Mouse (Mus musculus): ENCODE measurements around the gene Podn. TPM values are rescaled to one million over a fixed set of nuclear protein-coding genes. Genes with fewer than 3 reads are reported as not detected.
"Not testable (repeated sequence)": the region's sequence is repeated elsewhere in the genome, so short reads cannot be mapped to it uniquely, and the experiment has no call there.

Podn gene
- total RNA-seq, 2 experiments from 2014 or later = 7.8 to 10.0 TPM

DNA sequence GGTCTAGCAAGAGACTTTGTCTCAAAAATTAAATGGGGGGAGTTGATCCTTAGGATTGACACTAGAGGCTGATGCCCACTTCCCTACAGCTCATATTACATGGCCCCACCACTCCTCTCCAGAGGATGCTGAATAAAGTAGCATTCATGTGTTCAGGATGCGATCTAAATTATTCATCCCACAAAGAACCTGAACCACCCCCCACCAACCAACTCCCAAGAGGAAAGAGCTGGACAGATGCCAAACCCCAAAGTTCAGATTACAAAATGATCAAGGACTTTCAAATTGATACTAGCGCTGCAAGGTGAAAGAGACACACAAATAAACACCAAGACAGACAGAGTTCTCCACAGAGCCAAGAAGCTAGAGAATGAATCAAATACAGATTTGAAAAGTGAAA, 16.5 kb downstream of the Podn start:
- DNase-seq (ENCODE audit: extremely low spot score in 1 of 2, low spot score in 1 of 2) = no peak

GRCm38 (mm10) chr4:108079191-108079590, 17.1 kb downstream of the Podn start:
- DNase-seq (ENCODE audit: extremely low spot score in 1 of 2, low spot score in 1 of 2) = not testable (repeated sequence)

DNA sequence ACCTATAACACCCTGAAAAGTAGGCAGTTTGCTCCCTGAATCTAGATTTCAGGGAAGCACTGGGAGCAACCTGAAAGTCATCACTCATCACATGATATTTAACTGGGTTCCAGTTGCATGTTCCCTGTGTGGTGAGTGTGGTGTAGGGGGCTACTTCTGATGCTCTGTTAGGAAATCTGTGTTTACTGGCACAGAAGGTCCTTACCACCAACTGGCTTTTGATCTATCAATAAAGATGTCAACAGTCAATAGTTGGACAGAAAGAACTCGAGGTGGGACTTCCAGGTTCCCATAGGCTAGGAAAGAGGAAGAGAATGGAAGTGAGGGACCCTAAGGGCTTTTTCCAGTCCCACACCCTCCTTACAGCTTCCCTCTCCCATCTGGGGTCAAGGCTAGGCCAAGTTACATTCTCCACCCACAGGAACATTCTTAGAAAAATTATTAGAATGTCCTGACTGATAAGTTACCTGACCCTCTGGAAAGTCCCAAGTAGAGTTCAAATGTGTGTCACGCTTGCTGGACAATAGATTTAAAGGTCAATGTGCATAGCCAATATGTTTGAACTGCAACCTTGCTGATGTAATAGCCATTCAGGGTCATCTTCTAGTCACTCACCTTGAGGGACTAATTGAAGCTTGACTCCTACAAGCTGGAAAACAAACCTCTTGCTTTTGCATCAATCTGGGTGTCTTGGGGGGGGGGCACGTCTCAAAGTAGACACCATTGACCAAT, 18.9 kb downstream of the Podn start:
- DNase-seq (ENCODE audit: extremely low spot score in 1 of 2, low spot score in 1 of 2) = no peak

GRCm38 (mm10) chr4:108074204-108074823, 21.9 kb downstream of the Podn start:
- DNase-seq (ENCODE audit: extremely low spot score in 1 of 2, low spot score in 1 of 2) = no peak

GRCm38 (mm10) chr4:108072086-108072485, 24.2 kb downstream of the Podn start:
- DNase-seq (ENCODE audit: extremely low spot score in 1 of 2, low spot score in 1 of 2) = no peak

- DNase-seq (ENCODE audit: extremely low spot score in 1 of 2, low spot score in 1 of 2) = peak; percentile 78 to 83
Observed at GRCm38 (mm10) chr4:108071235-108071901, 24.9 kb downstream of the Podn start.

DNA sequence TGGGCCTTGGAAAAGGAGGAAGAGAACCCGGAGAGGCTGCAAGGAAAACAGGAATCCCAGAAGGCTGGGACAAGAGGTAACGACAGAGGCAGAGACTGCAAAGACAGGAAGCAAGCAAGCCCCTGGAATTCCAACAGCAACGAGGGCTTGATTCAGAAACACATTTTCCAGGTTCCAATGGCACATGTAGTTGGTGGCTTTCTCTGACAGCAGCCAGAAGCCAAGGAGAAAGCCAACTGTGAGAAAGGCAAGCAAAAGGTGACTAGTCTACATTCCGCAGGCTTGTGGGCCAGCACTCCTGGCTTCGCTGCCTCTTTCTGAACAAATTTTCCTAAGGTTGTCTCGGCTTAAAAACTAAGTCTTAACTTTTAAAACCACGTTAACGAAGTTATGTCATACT, 25.5 kb downstream of the Podn start:
- no peak for DNase-seq (ENCODE audit: extremely low spot score in 1 of 2, low spot score in 1 of 2)

- DNase-seq (ENCODE audit: extremely low spot score in 1 of 2, low spot score in 1 of 2) = no peak
Observed at GRCm38 (mm10) chr4:108070286-108070685, 26.0 kb downstream of the Podn start.

DNA sequence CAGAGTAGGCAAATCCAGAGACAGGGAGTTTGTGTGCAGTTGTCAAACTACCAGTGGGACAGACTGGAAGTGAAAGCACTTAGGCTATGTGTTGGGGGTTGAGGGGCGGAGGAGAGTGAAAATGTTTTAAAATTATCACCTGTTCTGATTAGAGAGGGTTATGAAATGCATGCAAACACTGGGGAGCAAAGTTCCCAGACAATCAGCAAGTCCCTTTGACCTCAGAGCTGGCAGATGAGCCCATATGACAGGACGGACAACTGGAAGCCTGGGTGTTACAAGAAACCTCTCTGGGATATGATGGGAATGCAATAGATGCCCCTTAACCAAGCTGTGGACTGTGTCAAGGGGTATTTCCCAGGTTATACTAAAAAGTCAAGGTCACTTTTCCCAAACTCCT, 28.2 kb downstream of the Podn start:
- DNase-seq (ENCODE audit: extremely low spot score in 1 of 2, low spot score in 1 of 2) = no peak

DNA sequence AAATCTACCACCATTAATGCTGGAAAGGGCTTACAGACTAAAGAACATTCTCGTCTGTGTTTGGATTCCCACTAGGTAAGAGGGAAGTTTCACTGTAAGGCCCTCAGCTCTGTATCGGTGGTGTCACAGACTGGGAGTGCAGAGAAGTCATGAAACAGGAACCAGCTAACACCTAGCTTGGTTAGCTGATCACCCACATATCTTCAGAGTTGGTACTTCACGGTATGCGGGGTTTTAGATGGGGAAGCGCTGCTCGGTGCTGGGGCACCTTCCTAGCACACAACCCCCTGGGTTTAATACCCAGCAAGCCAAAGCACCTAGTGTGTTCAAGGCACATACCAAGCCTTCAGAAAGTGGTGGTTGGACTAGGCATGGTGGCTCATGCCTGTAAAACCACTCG, 29.0 kb downstream of the Podn start:
- DNase-seq (ENCODE audit: extremely low spot score in 1 of 2, low spot score in 1 of 2) = no peak

DNA sequence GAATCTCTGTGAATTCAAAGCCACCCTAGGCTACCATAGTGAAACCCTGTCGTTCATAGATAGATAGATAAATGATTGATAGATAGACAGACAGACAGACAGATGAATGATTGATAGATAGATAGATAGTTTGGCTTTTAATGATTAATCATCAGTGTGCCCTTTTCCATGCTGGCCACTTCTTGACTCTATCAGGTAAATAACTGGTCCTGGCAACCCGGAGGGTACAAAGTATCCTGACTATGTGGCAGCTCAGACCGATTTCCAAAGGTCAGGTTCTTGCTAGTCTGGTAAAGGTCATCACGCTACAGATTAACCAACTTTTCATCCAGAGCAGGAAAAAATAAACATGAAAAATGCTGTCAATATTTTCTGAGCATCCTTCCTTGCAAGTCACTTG, 29.7 kb downstream of the Podn start:
- DNase-seq (ENCODE audit: extremely low spot score in 1 of 2, low spot score in 1 of 2) = no peak

DNA sequence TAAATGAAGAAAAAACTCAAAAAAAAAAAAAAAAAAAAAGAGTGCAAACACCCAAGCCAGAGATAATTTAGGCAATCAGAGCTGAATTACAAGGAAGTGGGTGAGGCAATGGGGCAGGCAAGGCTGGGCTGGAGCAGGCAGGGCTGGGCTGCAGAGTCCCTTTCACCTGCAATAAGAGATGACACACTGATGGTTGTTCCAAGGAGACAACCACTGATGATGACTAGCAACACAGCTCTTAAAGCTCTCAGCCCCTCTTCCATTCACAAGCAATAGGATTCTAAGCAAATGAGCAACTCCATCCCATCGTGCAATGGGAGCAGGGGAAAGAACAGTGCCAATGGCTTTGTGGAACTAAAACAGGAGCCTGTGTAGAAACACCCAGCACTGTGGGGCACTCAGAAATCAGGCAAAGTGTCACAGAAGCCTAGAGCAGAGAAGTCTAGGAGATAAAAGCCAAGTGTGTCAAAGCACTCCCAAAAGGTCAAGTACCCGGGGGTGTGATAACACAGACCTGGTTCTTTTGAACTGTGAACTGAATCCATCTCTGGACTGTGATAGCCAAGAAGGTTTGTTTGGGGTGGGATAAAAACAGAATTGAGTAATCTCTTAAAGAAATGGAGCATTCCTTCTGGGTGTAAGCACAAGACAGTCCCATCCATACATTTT, 30.9 kb downstream of the Podn start:
- DNase-seq (ENCODE audit: extremely low spot score in 1 of 2, low spot score in 1 of 2) = no peak

GRCm38 (mm10) chr4:108063616-108064015, 32.6 kb downstream of the Podn start:
- no peak for DNase-seq (ENCODE audit: extremely low spot score in 1 of 2, low spot score in 1 of 2)

DNA sequence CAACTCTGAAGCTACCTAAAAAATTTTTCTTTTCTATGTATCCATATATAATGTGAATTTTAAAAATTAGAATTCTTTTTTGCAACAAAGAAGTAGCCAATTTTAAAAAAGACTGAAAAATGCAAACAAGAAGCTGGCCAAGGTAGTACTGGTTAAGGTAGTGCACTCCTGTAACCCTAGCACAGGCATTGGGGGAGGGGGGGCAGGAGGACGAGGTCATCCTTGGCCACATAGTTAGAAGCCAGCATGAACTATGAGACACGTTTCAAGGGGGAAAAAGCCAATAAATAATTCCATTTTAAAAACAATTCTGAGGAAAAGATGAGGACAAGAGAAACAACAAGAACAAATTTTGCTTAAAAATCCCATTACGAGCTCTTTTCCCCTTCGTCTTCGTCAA, 33.7 kb downstream of the Podn start:
- DNase-seq (ENCODE audit: extremely low spot score in 1 of 2, low spot score in 1 of 2) = no peak

DNA sequence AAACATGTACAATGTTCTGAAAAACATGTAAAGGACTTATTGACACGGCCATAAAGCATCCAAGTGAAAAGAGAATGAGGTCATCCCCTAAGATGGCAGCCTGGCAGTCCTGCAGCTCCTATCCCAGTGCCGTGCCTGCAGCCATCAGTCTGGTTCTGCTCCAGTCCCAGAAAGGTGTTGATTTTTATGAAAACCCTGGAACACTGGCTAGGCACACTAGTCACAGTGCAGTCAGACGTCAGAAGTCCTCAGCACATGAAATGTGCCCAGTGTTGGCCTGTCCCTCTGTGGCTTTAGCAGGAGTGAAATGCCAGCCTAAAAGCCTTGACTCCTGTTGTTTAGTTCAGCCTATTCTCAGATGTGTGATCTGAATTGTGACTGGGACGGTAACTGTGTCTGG, 35.5 kb downstream of the Podn start:
- no peak for DNase-seq (ENCODE audit: extremely low spot score in 1 of 2, low spot score in 1 of 2)

GRCm38 (mm10) chr4:108059601-108060379, 36.5 kb downstream of the Podn start:
- no peak for DNase-seq (ENCODE audit: extremely low spot score in 1 of 2, low spot score in 1 of 2)

- no peak for DNase-seq (ENCODE audit: extremely low spot score in 1 of 2, low spot score in 1 of 2)
Observed at GRCm38 (mm10) chr4:108058166-108058565, 38.1 kb downstream of the Podn start.

- DNase-seq (ENCODE audit: extremely low spot score in 1 of 2, low spot score in 1 of 2) = no peak
Observed at GRCm38 (mm10) chr4:108057247-108057646, 39.0 kb downstream of the Podn start.

GRCm38 (mm10) chr4:108055873-108056272, 40.4 kb downstream of the Podn start:
- no peak for DNase-seq (ENCODE audit: extremely low spot score in 1 of 2, low spot score in 1 of 2)

GRCm38 (mm10) chr4:108052673-108053072, 43.6 kb downstream of the Podn start:
- DNase-seq (ENCODE audit: extremely low spot score in 1 of 2, low spot score in 1 of 2) = no peak
